Mouse (Mus musculus): ENCODE results near the gene Rassf2. TPM values are rescaled to one million over a fixed set of nuclear protein-coding genes. Genes with fewer than 3 reads are reported as not detected.

The Rassf2 gene
- polyA plus RNA-seq, 1 experiment: 9.1 TPM

GRCm38 (mm10) chr2:131948916-131949639, 81.0 kb downstream of the Rassf2 start:
- H3K27ac ChIP-seq (ENCODE audit: control insufficient read depth, insufficient read depth, low read depth, low read length): no peak overlapping the region

GRCm38 (mm10) chr2:131948156-131948555, 81.9 kb downstream of the Rassf2 start:
- no peak for TF ChIP-seq POLR2A (IDR thresholded peaks at IDR 0.05; ENCODE audit: control insufficient read depth, low read depth, low read length)
- TF ChIP-seq CTCF (IDR thresholded peaks at IDR 0.05; ENCODE audit: control insufficient read depth, insufficient read depth, insufficient replicate concordance, low read depth, low read length): no peak
- no peak overlapping the region for H3K4me3 ChIP-seq (ENCODE audit: control insufficient read depth, low read depth, low read length)
- no peak overlapping the region for H3K27ac ChIP-seq (ENCODE audit: control insufficient read depth, insufficient read depth, low read depth, low read length)
- no peaks in the 10 kb centered on the region for H3K27me3 ChIP-seq (ENCODE audit: control insufficient read depth, insufficient read depth, low read length)
- no peaks in the 10 kb centered on the region for H3K36me3 ChIP-seq (ENCODE audit: control insufficient read depth, insufficient read depth, low read length)
- H3K4me1 ChIP-seq (ENCODE audit: control insufficient read depth, insufficient read depth, low read length): peaks cover 7% of the 10 kb centered on the region

More at GRCm38 (mm10) chr2:131948916-131949639, 81.0 kb downstream of the Rassf2 start:
- Histone ChIP-seq H3K4me1 (ENCODE audit: control insufficient read depth, insufficient read depth, low read length) (peaks cover 7% of the 10 kb centered on the region), H3K27me3 (ENCODE audit: control insufficient read depth, insufficient read depth, low read length) (no peaks in the 10 kb centered on the region), H3K36me3 (ENCODE audit: control insufficient read depth, insufficient read depth, low read length) (no peaks in the 10 kb centered on the region), H3K4me3 (ENCODE audit: control insufficient read depth, low read depth, low read length) (no peak overlapping the region)
- TF ChIP-seq CTCF (IDR thresholded peaks at IDR 0.05; ENCODE audit: control insufficient read depth, insufficient read depth, insufficient replicate concordance, low read depth, low read length): no peak
- no peak for TF ChIP-seq POLR2A (IDR thresholded peaks at IDR 0.05; ENCODE audit: control insufficient read depth, low read depth, low read length)

- no peaks in the 10 kb centered on the region for H3K27me3 ChIP-seq (ENCODE audit: control insufficient read depth, insufficient read depth, low read length)
- H3K4me3 ChIP-seq (ENCODE audit: control insufficient read depth, low read depth, low read length): no peak overlapping the region
- peaks cover 7% of the 10 kb centered on the region for H3K4me1 ChIP-seq (ENCODE audit: control insufficient read depth, insufficient read depth, low read length)
- H3K27ac ChIP-seq (ENCODE audit: control insufficient read depth, insufficient read depth, low read depth, low read length): no peak overlapping the region
- no peak for TF ChIP-seq CTCF (IDR thresholded peaks at IDR 0.05; ENCODE audit: control insufficient read depth, insufficient read depth, insufficient replicate concordance, low read depth, low read length)
- no peak for TF ChIP-seq POLR2A (IDR thresholded peaks at IDR 0.05; ENCODE audit: control insufficient read depth, low read depth, low read length)
- no peaks in the 10 kb centered on the region for H3K36me3 ChIP-seq (ENCODE audit: control insufficient read depth, insufficient read depth, low read length)
Observed at GRCm38 (mm10) chr2:131946351-131946750, 83.7 kb downstream of the Rassf2 start.

- Histone ChIP-seq H3K4me1 (ENCODE audit: control insufficient read depth, insufficient read depth, low read length) (peaks cover 7% of the 10 kb centered on the region), H3K27ac (ENCODE audit: control insufficient read depth, insufficient read depth, low read depth, low read length) (no peak overlapping the region), H3K4me3 (ENCODE audit: control insufficient read depth, low read depth, low read length) (no peak overlapping the region), H3K27me3 (ENCODE audit: control insufficient read depth, insufficient read depth, low read length) (no peaks in the 10 kb centered on the region), H3K36me3 (ENCODE audit: control insufficient read depth, insufficient read depth, low read length) (no peaks in the 10 kb centered on the region)
- TF ChIP-seq POLR2A (IDR thresholded peaks at IDR 0.05; ENCODE audit: control insufficient read depth, low read depth, low read length): no peak
- no peak for TF ChIP-seq CTCF (IDR thresholded peaks at IDR 0.05; ENCODE audit: control insufficient read depth, insufficient read depth, insufficient replicate concordance, low read depth, low read length)
Observed at GRCm38 (mm10) chr2:131945765-131946164, 84.3 kb downstream of the Rassf2 start.

- Histone ChIP-seq H3K36me3 (ENCODE audit: control insufficient read depth, insufficient read depth, low read length) (no peaks in the 10 kb centered on the region), H3K27ac (ENCODE audit: control insufficient read depth, insufficient read depth, low read depth, low read length) (no peak overlapping the region), H3K27me3 (ENCODE audit: control insufficient read depth, insufficient read depth, low read length) (no peaks in the 10 kb centered on the region), H3K4me3 (ENCODE audit: control insufficient read depth, low read depth, low read length) (no peak overlapping the region), H3K4me1 (ENCODE audit: control insufficient read depth, insufficient read depth, low read length) (peaks cover 2% of the 10 kb centered on the region; the same call in 1 of the 2 replicates)
- no peak for TF ChIP-seq CTCF (IDR thresholded peaks at IDR 0.05; ENCODE audit: control insufficient read depth, insufficient read depth, insufficient replicate concordance, low read depth, low read length)
- TF ChIP-seq POLR2A (IDR thresholded peaks at IDR 0.05; ENCODE audit: control insufficient read depth, low read depth, low read length): no peak
Observed at GRCm38 (mm10) chr2:131945225-131945624, 84.8 kb downstream of the Rassf2 start.

GRCm38 (mm10) chr2:131944370-131944769, 85.7 kb downstream of the Rassf2 start:
- Histone ChIP-seq H3K4me1 (ENCODE audit: control insufficient read depth, insufficient read depth, low read length) (no peaks in the 10 kb centered on the region), H3K4me3 (ENCODE audit: control insufficient read depth, low read depth, low read length) (no peak overlapping the region), H3K36me3 (ENCODE audit: control insufficient read depth, insufficient read depth, low read length) (no peaks in the 10 kb centered on the region), H3K27me3 (ENCODE audit: control insufficient read depth, insufficient read depth, low read length) (no peaks in the 10 kb centered on the region), H3K27ac (ENCODE audit: control insufficient read depth, insufficient read depth, low read depth, low read length) (no peak overlapping the region)
- TF ChIP-seq POLR2A (IDR thresholded peaks at IDR 0.05; ENCODE audit: control insufficient read depth, low read depth, low read length) (no peak), CTCF (IDR thresholded peaks at IDR 0.05; ENCODE audit: control insufficient read depth, insufficient read depth, insufficient replicate concordance, low read depth, low read length) (no peak)

- TF ChIP-seq CTCF (IDR thresholded peaks at IDR 0.05; ENCODE audit: control insufficient read depth, insufficient read depth, insufficient replicate concordance, low read depth, low read length): no peak
- no peak for TF ChIP-seq POLR2A (IDR thresholded peaks at IDR 0.05; ENCODE audit: control insufficient read depth, low read depth, low read length)
Observed at GRCm38 (mm10) chr2:131941501-131941900, 88.6 kb downstream of the Rassf2 start.

More at GRCm38 (mm10) chr2:131941501-131941900, 88.6 kb downstream of the Rassf2 start:
- Histone ChIP-seq H3K4me1 (ENCODE audit: control insufficient read depth, insufficient read depth, low read length) (no peaks in the 10 kb centered on the region), H3K27me3 (ENCODE audit: control insufficient read depth, insufficient read depth, low read length) (no peaks in the 10 kb centered on the region), H3K27ac (ENCODE audit: control insufficient read depth, insufficient read depth, low read depth, low read length) (no peak overlapping the region), H3K36me3 (ENCODE audit: control insufficient read depth, insufficient read depth, low read length) (no peaks in the 10 kb centered on the region), H3K4me3 (ENCODE audit: control insufficient read depth, low read depth, low read length) (no peak overlapping the region)

Measured in testis, adult 2 months (tissue).